Mouse (Mus musculus): ENCODE measurements at regions not wholly inside any gene's neighbourhood (a gene's known extent, or its start where the extent isn't known, plus 50 kb on each side); places are given as distances from the start of the nearest gene placed in this dataset.

GRCm38 (mm10) chr14:36658193-36658592 is 310.4 kb downstream of the Ccser2 start:
- TF ChIP-seq CTCF (IDR thresholded peaks at IDR 0.05; ENCODE audit: low read depth, low read length), result no peak
- TF ChIP-seq POLR2A (IDR thresholded peaks at IDR 0.05; ENCODE audit: extremely low read depth, insufficient read depth, low read length), result no peak

Data from liver, adult 2 months (tissue).